Mouse (Mus musculus) testis, adult 2 months (tissue): ENCODE results near the gene Rfc2. TPM values are rescaled to one million over a fixed set of nuclear protein-coding genes. Genes with fewer than 3 reads are reported as not detected.
A peak's percentile ranks its signal among the peaks of the same experiment; 100 is the strongest.

Source experiments
- H3K27ac ChIP-seq: fragments of 200-500 bp; 2 replicates; pipeline ENCODE4 v1.5.1; 2012; ENCODE audit warnings: low read depth, low read length; ENCODE audit not compliant: control insufficient read depth, insufficient read depth
- H3K27me3 ChIP-seq: fragments of 200-500 bp; 2 replicates; pipeline ENCODE4 v1.6.1; 2012; ENCODE audit warnings: mild to moderate bottlenecking, low read length, moderate library complexity; ENCODE audit not compliant: control insufficient read depth, insufficient read depth
- H3K36me3 ChIP-seq: fragments of 200-500 bp; 2 replicates; pipeline ENCODE4 v1.6.1; 2012; ENCODE audit warnings: mild to moderate bottlenecking, low read length; ENCODE audit not compliant: control insufficient read depth, insufficient read depth
- H3K4me1 ChIP-seq: fragments of 200-500 bp; 2 replicates; pipeline ENCODE4 v1.6.1; 2012; ENCODE audit warnings: low read length; ENCODE audit not compliant: control insufficient read depth, insufficient read depth
- H3K4me3 ChIP-seq: fragments of 200-500 bp; 2 replicates; pipeline ENCODE4 v1.5.1; 2012; ENCODE audit warnings: low read depth, mild to moderate bottlenecking, low read length, moderate library complexity, mixed read lengths; ENCODE audit not compliant: control insufficient read depth
- CTCF ChIP-seq: fragments of 200-500 bp; IDR thresholded peaks from 2 replicates; pipeline ENCODE4 v1.5.1; 2012; ENCODE audit warnings: low read depth, mild to moderate bottlenecking, inconsistent platforms, low read length, moderate library complexity; ENCODE audit not compliant: control insufficient read depth, insufficient read depth, insufficient replicate concordance
- POLR2A ChIP-seq: fragments of 200-500 bp; IDR thresholded peaks from 2 replicates; pipeline ENCODE4 v1.6.1; 2012; ENCODE audit warnings: low read depth, mild to moderate bottlenecking, inconsistent platforms, low read length, moderate library complexity; ENCODE audit not compliant: control insufficient read depth
- polyA plus RNA-seq: library from polyadenylated mRNA; depleted of rRNA; stranded (reverse); fragments of >200 nt; gene quantifications from 2 replicates; pipeline ENCODE4 v1.2.3, GENCODE M21; 2012

The Rfc2 gene
- polyA plus RNA-seq, 1 experiment, result 310 TPM

- no peak overlapping the region for H3K4me3 ChIP-seq
- no peaks in the 10 kb centered on the region for H3K4me1 ChIP-seq
- H3K27me3 ChIP-seq, result no peaks in the 10 kb centered on the region
- H3K36me3 ChIP-seq, result peaks cover 4% of the 10 kb centered on the region
- no peak overlapping the region for H3K27ac ChIP-seq
- TF ChIP-seq CTCF, result no peak
- no peak for TF ChIP-seq POLR2A
These were observed 40.0 kb downstream of the Rfc2 start for GRCm38 (mm10) chr5:134621099-134621640.

GRCm38 (mm10) chr5:134622069-134622468 lies 40.9 kb downstream of the Rfc2 start:
- Histone ChIP-seq H3K4me3 (no peak overlapping the region), H3K27me3 (no peaks in the 10 kb centered on the region), H3K36me3 (peaks cover 4% of the 10 kb centered on the region), H3K27ac (no peak overlapping the region), H3K4me1 (no peaks in the 10 kb centered on the region)
- TF ChIP-seq CTCF (no peak), POLR2A (no peak)

DNA sequence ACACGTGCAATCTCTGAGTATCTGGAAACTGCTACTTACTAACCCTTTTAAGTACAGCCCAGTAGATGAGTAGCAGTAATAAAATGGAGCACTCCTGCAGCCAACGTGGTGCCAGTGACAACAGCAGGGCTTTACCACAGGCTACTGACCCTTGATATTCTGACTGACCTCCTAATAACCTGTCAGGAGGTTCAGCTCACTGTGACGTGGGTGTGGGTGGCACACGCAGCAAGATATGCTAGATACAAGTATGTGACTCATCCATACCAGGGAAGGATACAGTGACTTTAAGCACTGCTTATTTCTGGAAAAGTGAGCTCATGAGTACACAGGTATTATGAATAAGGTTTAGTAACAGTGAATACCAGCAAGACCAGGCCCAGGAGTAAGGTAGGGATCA lies 48.3 kb downstream of the Rfc2 start:
- H3K36me3 ChIP-seq, result peaks cover 5% of the 10 kb centered on the region

DNA sequence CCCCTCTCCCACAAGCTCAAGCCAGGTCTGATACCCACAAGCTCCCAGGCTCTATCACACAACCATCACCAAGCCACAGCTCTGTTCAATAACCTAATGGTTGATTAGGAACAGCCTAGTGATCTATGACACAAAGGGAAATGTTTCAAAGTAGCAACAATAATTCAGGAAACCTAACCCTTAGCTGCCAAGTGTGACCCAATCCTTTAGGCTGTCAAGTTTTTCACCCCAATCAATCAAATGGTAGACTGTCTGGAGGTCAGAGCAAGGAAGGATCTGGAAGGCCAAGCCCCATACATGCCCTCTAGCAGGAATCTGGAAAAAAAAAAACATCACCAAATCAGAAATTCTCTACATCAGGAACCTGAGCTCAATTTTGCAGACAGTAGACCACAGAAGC lies 49.7 kb downstream of the Rfc2 start:
- TF ChIP-seq POLR2A, result no peak
- no peak for TF ChIP-seq CTCF

More for the DNA sequence above, 48.3 kb downstream of the Rfc2 start:
- Histone ChIP-seq H3K4me3 (no peak overlapping the region), H3K27me3 (no peaks in the 10 kb centered on the region), H3K27ac (no peak overlapping the region), H3K4me1 (no peaks in the 10 kb centered on the region; the same call in 1 of the 2 replicates)
- TF ChIP-seq CTCF (no peak), POLR2A (no peak)

GRCm38 (mm10) chr5:134632841-134633240 lies 51.7 kb downstream of the Rfc2 start:
- no peak overlapping the region for H3K27ac ChIP-seq
- no peak overlapping the region for H3K4me3 ChIP-seq
- H3K36me3 ChIP-seq, result peaks cover 5% of the 10 kb centered on the region
- TF ChIP-seq CTCF, result no peak
- no peak for TF ChIP-seq POLR2A
- no peaks in the 10 kb centered on the region for H3K27me3 ChIP-seq
- peaks cover 3% of the 10 kb centered on the region for H3K4me1 ChIP-seq

More for the DNA sequence above, 49.7 kb downstream of the Rfc2 start:
- Histone ChIP-seq H3K36me3 (peaks cover 5% of the 10 kb centered on the region), H3K4me3 (no peak overlapping the region), H3K27me3 (no peaks in the 10 kb centered on the region), H3K27ac (no peak overlapping the region), H3K4me1 (no peaks in the 10 kb centered on the region; the same call in 1 of the 2 replicates)

GRCm38 (mm10) chr5:134637820-134638367 lies 56.7 kb downstream of the Rfc2 start:
- Histone ChIP-seq H3K36me3 (peaks cover 2% of the 10 kb centered on the region; the same call in 1 of the 2 replicates), H3K4me3 (peak overlapping the region; percentile 100), H3K27me3 (no peaks in the 10 kb centered on the region), H3K4me1 (peaks cover 9% of the 10 kb centered on the region), H3K27ac (peak overlapping the region; percentile 100)
- no peak for TF ChIP-seq POLR2A
- TF ChIP-seq CTCF, result no peak

- peak overlapping the region; percentile 100 for H3K27ac ChIP-seq
- peak overlapping the region; percentile 100 for H3K4me3 ChIP-seq
- TF ChIP-seq CTCF (no peak), POLR2A (no peak)
- H3K4me1 ChIP-seq, result peaks cover 9% of the 10 kb centered on the region
- H3K36me3 ChIP-seq, result peaks cover 2% of the 10 kb centered on the region; the same call in 1 of the 2 replicates
- no peaks in the 10 kb centered on the region for H3K27me3 ChIP-seq
These were observed 57.5 kb downstream of the Rfc2 start for GRCm38 (mm10) chr5:134638461-134639268.
